Mouse (Mus musculus) lung, postnatal 0 days (tissue): ENCODE measurements around the gene Hook2.

Experiments
- CTCF ChIP-seq: IDR thresholded peaks from 2 replicates; pipeline ENCODE4 v1.5.1; 2016; ENCODE audit warnings: antibody characterized with exemption, mild to moderate bottlenecking
- EP300 ChIP-seq: IDR thresholded peaks from 2 replicates; pipeline ENCODE4 v1.6.1; 2016; ENCODE audit warnings: antibody characterized with exemption, mild to moderate bottlenecking, control low read depth

DNA sequence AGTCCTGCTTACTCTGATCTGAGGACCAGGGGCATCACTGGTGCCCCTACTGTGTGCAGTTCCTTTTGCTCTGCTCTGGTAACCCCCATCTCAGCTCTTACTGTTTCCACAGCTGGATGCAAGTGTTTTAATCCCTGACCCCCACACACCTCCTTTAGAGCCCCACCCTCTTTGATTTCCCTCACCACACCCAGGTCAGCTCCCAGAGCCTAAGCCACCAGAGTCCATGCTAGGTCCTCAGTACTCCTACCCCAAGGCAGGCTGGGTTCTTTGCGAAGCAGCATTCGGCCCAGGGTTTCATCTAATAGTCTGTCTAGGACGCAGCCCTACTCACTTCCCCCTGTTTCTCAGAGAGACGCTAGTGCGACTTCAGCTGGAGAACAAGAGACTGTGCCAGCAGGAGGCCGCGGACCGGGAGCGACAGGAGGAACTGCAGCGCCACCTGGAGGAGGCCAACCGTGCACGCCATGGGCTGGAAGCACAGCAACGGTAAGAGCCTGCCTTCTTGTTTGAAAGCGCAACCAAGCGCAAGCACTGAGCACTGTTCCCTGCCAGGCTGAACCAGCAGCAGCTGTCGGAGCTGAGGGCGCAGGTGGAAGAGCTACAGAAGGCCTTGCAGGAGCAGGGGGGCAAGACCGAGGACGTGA, 7.4 kb downstream of the Hook2 start:
- peak; percentile 99 for TF ChIP-seq CTCF
- TF ChIP-seq EP300 = no peak
